Mouse (Mus musculus) urinary bladder, postnatal 14 days (tissue): ENCODE measurements around the gene 2410131K14Rik.

ENCODE experiments used
- DNase-seq: peaks from one replicate; pipeline ENCODE4 v3.0.0; 2021; ENCODE audit warnings: low spot score

The 2410131K14Rik gene

DNA sequence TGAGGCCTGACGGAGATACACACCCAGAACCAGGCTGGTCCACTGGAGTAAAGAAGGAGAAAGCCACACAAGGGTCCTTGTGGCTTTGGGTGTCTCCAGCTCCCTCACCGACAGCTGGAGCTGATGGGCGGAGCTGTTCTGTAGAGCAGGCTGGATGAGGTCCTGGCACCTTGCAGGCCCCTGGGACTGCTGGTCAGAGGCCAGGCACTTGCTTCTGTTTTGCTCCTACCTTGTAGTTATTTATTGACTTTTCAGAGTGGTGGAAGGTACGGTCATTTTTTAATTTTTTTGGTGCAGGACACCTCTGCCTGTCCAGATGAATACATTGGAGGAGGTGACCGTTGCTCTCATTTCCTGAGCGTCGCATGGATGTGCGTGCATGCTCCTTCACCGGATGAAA lies 16.2 kb downstream of the 2410131K14Rik start:
- DNase-seq: no peak

DNA sequence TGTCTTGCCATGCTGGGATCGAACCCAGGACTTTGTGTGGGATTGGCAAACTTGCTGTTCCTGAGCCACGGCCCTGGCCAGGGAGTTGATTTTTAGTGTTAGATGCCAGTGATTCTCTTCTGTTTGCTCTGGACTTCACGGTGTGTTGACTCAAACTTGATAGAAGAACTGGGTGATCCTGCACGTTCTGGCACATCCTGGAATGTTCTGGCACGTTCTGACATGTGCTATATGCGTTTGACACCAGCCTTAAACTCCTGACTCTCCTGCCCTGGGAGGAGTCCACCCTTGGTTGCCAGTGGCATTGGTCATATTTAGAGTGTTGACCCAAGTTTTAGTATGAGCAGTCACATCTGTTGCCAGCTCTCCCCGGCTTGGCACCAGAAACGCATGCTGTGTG lies 17.4 kb downstream of the 2410131K14Rik start:
- DNase-seq: peak; percentile 65

GRCm38 (mm10) chr5:118264279-118264678 lies 19.3 kb downstream of the 2410131K14Rik start:
- DNase-seq: no peak

DNA sequence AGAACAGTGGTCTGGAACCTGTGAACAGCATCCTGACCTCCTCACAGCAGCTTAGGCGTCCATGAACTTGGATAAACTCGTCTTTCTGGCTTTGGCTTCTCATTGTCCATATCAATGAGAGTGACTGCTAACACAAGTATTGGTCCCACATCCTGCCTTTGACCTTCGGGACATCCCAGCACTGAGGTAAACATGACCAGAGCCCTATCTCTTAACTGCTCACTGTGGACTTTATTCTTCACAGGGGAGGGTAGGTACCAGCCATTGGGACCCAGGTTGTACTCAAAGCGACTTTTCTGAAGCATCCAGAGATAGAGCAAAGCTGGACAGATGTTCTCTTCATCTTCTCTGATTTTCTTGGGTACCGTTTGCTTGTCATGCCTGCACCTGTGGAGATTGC lies 20.3 kb downstream of the 2410131K14Rik start:
- no peak for DNase-seq

- no peak for DNase-seq
These were observed 21.3 kb downstream of the 2410131K14Rik start for GRCm38 (mm10) chr5:118266309-118266708.

DNA sequence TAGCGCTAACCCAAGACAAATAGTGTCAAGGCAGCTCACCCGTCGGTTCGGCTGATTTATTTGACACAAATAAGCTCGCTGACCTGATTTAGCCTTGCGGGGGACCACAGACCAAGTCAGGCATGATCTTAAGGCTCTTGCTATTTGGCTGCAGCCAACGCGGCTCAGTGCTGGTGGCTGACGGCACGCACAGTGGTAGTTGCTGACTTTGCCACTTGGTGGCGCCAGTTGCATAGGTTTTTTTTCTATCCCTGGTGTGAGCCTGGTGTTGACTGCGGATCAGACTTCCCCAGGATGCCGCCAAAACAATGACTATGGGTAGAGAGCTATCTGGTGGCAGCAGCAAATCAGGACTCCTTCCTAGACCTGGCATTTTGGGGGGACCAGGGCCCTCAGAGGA lies 24.0 kb downstream of the 2410131K14Rik start:
- DNase-seq: peak; percentile 89

- DNase-seq: no peak
These were observed 26.6 kb downstream of the 2410131K14Rik start for GRCm38 (mm10) chr5:118271449-118272110.

GRCm38 (mm10) chr5:118273446-118273845 lies 28.4 kb downstream of the 2410131K14Rik start:
- DNase-seq: no peak

- DNase-seq: no peak
These were observed 29.5 kb downstream of the 2410131K14Rik start for GRCm38 (mm10) chr5:118274546-118274945.

- DNase-seq: no peak
These were observed 31.3 kb downstream of the 2410131K14Rik start for GRCm38 (mm10) chr5:118276281-118276680.

- DNase-seq: no peak
These were observed 31.7 kb downstream of the 2410131K14Rik start for GRCm38 (mm10) chr5:118276711-118277110.

DNA sequence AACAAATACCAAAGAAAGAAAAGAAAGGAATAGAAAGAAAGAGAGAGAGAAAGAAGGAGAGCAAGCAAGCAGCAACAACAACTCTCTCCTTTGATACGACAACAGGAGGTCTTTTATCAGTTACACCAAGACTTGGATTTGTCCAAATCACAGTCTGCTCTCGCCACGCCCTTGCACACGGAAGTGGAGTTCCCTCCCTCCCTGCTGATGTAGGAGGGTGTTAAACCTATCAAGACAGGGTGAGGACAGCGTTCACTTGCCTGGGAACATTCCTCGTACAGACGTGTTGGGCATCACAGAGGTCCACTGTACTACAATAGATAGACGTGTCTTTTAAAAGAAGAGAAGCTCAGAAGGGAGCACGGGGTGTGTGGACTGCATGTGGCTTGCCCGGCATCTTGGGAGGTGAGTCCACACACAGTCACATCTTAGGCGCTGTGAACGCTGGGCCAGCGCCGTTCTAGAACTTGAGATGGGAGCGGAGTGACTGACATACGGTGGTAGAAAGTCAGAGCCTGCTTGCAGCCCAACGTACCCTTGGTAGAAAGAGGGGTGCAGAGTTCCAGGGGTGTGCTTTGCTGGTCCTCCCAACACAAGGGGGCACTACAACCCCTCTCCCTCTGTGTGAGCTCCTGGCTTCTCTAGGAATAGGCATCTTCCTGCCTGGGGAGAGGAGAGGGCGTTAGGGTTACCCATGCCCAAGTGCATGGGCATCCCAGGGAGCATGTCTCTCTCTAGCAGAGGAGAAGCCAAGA lies 32.9 kb downstream of the 2410131K14Rik start:
- DNase-seq: no peak

DNA sequence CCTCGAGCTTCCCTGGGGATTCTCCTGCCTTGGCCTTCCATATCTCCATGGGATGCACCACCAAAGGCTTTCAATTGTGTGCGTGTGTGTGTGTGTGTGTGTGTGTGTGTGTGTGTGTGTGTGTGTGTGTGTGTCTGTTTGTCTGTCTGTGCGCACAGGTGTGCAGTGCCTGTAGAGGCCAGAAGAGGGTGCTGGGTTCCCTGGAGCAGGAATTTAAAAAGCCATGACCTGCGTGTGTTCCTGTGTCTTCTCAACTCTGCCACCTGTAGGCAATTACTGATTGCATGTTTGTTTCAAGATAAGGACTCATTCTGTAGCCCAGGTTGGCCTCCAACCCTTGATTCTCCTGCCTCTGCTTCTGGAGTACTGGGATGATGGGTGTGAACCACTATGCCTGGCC lies 46.4 kb downstream of the 2410131K14Rik start:
- DNase-seq: no peak

DNA sequence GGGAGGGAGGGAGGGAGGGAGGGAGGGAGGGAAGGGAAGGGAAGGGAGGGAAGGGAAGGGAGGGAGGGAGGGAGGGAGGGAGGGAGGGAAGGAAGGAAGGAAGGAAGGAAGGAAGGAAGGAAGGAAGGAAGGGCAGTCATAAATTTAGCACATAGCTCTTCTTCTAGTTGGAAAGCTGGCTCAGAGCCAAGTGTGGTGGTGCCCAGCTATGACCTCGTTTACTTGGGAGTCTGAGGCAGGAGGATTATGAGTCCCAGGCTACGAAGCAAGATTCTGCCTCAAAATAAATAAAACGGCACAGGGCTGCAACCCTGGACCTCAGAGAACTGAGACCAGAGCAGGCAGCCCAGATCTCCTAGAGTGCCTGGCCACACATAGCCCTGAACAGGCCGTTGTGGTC lies 47.4 kb downstream of the 2410131K14Rik start:
- no peak for DNase-seq

DNA sequence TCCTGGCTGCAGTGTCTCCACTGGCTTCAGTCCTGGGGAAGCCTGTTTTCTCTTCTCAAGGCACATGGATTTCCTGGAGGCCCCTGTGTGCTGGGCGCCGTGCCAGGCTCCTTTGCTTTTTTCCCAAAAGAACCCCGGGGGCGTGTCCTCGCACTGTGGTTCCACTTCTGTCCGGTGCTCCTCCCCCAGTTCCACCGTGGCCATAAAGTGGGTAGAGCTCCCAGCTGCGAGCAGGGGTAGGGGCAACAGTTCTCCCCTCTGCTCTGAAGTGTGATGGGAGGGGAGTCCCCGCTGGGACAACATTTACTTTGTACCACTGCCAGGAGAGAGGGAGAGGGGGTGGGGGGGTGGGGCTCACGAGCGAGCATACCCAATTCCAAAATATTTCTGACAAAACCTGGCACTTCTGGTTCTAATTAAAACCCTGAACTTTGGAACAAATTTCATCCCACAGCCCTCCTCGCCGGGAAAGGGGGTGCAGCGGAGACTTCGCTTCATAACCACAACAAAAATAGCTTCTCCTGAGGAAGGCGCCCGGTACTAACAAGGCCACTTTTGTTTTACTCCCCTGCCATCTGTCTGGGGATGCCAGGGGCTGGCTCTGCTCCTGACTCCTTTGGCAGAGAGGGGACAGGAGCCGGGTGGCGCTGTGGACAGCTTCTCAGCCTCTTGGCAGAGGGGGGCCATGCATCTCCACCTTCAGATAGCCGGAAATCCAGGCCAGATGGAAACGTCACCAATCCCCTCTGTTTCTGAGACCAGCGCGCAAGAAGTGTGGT lies 49.2 kb downstream of the 2410131K14Rik start:
- DNase-seq: peak; percentile 90

DNA sequence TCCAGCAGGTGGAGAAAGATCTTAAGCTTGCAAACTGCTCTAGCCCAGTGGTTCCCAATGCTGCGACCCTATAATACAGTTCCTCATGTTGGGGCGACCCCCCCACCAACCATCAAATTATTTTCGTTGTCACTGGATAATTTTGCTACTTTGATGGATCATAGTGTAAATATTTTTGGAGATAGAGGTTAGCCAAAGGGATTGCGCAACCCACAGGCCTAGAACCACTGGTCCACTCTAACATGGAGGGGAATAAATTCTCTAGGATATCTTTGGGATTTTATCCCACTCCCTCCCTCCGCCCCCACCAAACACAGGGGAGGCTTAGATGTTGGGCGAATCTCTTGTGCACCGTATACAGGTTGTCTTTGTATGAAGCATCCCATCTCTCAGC lies 49.8 kb downstream of the 2410131K14Rik start:
- DNase-seq: no peak

DNA sequence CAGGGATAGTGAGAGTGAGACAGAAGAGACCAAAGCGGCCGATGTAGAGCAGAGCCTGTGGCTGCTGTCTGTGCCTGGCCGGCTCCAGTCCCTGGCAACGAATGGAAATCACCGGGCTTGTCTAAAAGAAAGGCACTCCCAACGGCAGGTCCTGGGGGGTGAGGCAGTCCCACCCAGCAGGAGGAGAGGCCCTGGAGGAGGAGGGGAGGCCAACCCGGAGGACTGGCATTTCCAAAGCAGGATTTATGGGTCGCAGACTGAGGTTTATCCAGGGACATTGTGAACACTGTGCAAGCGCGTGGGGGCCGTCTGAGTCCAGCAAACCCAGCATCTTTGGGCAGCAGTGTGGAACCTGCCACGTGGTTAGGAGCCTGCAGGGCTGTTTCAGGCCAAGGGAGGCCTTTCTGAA lies 52.3 kb downstream of the 2410131K14Rik start:
- DNase-seq: peak; percentile 26

- DNase-seq: no peak
These were observed 54.8 kb downstream of the 2410131K14Rik start for GRCm38 (mm10) chr5:118299720-118300400.

DNA sequence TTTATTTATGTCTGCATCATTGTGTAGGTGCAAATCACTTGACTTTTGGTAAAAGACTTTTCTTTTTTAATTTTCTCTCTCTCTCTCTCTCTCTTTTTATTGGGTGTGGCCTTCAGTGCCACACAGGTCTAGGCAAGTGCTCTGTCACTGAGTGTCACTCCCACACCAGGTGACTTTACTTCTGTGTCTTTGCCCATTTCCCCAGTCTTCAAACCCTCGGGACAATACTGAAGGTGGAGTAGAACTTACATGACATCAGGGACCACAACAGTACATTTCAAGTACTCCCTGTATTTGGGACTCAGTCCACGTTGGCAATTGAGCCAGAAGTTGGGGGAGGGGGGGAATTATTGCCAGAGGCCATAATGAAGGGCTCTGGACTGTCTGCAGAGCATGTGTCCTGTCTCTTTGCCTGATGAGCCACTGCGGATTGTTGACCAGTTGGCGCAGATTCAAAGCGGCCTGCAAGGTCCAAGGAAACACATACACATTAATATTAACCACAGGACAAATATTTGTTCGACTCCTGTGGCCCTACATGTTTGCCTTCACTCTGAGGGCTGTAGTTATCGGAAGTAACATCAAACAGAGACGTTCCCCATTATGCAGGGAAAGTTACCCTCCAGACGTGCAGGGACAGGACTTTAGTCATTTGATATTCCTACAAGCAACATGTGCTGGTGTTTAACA lies 57.6 kb downstream of the 2410131K14Rik start:
- peak; percentile 76 for DNase-seq

DNA sequence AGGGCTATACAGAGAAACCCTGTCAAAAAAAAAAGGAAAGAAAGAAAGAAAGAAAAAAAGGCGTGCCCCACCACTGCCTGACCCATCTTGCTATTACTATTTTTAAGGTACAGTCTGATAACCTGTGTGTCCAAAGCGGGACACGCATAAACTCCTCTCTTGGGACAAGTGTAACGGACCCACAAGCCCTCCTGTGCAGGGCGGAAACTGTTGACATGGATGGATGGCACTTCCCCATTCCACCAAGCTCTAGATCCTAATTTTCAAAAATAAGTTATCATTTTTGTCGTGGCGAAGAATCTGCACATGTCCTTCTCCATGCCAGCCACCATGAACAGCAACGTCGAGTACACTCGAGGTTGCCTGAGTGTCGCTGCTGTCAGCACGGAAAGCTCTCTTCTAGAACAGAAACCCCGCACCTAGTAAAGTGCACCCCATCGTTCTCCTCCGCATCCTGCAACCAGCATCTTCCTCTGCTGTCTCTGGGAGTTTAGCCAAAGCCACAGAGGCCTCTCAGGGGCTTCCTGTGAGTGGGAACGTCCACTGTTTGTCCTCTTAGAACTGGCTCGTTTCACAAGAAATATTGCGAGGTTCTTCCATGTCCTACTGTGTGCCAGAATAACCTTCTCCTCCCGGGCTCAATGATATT lies 60.1 kb downstream of the 2410131K14Rik start:
- no peak for DNase-seq

GRCm38 (mm10) chr5:118310389-118310788 lies 65.4 kb downstream of the 2410131K14Rik start:
- DNase-seq: no peak
